Mouse (Mus musculus) right cerebral cortex, adult 18-20 months (tissue): ENCODE data around the gene Dnah7c.

Experiments used
- DNase-seq: peaks from one replicate; pipeline ENCODE4 v3.0.0; 2022; ENCODE audit warnings: mixed read lengths

Gene Dnah7c

GRCm38 (mm10) chr1:46856498-46856897 is 431.1 kb downstream of the Dnah7c start:
- DNase-seq = no peak
